Mouse (Mus musculus) embryonic facial prominence, embryonic 11.5 days (tissue): Measurements from ENCODE around the gene Cacna1s. TPM values are rescaled to one million over a fixed set of nuclear protein-coding genes. Genes with fewer than 3 reads are reported as not detected.

ENCODE experiments used
- ATAC-seq: fragments of 200-750 bp; cut with Nextera tagmentation; replicated peaks from 2 replicates; pipeline ENCODE4 v1.8.0; 2017; ENCODE audit warnings: low read depth; ENCODE audit not compliant: insufficient number of reproducible peaks, low FRiP score, low TSS enrichment
- DNase-seq: peaks from one replicate; pipeline ENCODE4 v3.0.0-alpha.2; 2015; ENCODE audit warnings: low spot score
- H3K27ac ChIP-seq: fragments of 300-500 bp; sonication (generic); replicated peaks from 2 replicates; pipeline ENCODE4 v1.5.1; 2014; ENCODE audit warnings: mild to moderate bottlenecking, low read depth, low read length, control low read depth
- H3K27me3 ChIP-seq: fragments of 300-500 bp; sonication (generic); 2 replicates; pipeline ENCODE4 v1.6.1; 2014; ENCODE audit warnings: mild to moderate bottlenecking, low read length, moderate library complexity, mixed read lengths; ENCODE audit not compliant: control insufficient read depth, insufficient read depth
- H3K36me3 ChIP-seq: fragments of 300-500 bp; sonication (generic); replicated peaks from 2 replicates; pipeline ENCODE4 v1.6.1; 2014; ENCODE audit warnings: low read depth, mild to moderate bottlenecking, low read length, moderate library complexity, mixed read lengths; ENCODE audit not compliant: control insufficient read depth, insufficient read depth
- H3K4me1 ChIP-seq: fragments of 300-500 bp; sonication (generic); 2 replicates; pipeline ENCODE4 v1.6.1; 2014; ENCODE audit warnings: low read length, mixed read lengths; ENCODE audit not compliant: control insufficient read depth, insufficient read depth
- H3K4me2 ChIP-seq: fragments of 300-500 bp; sonication (generic); 2 replicates; pipeline ENCODE4 v1.6.1; 2014; ENCODE audit warnings: low read depth, mild to moderate bottlenecking, control low read depth, low read length, moderate library complexity
- H3K4me3 ChIP-seq: fragments of 300-500 bp; sonication (generic); 2 replicates; pipeline ENCODE4 v1.5.1; 2014; ENCODE audit warnings: low read depth, low read length, control low read depth
- H3K9ac ChIP-seq: fragments of 300-500 bp; sonication (generic); replicated peaks from 2 replicates; pipeline ENCODE4 v1.6.1; 2014; ENCODE audit warnings: mild to moderate bottlenecking, control low read depth, low read length
- H3K9me3 ChIP-seq: fragments of 300-500 bp; sonication (generic); replicated peaks from 2 replicates; pipeline ENCODE4 v1.6.1; 2016; ENCODE audit warnings: mild to moderate bottlenecking, low read length, inconsistent platforms, mixed read lengths; ENCODE audit not compliant: control insufficient read depth
- WGBS: fragments of 180-500 bp; shearing (Covaris S2); extraction: QIAGEN DNeasy Blood & Tissue Kit; methylation state at CpG from one replicate; pipeline ENCODE4 v1.1.7; 2014; 5-methylcytosine and 5-hydroxymethylcytosine counted together
- polyA plus RNA-seq: library from polyadenylated mRNA; unstranded; fragments of >200 nt; fragmentation: Nextera tagmentation; extraction: Ambion mirVana; gene quantifications from 2 replicates; pipeline ENCODE4 v1.2.1, GENCODE M21; 2014

The Cacna1s gene
- polyA plus RNA-seq, 1 experiment from 2014 or later: 0.10 TPM

DNA sequence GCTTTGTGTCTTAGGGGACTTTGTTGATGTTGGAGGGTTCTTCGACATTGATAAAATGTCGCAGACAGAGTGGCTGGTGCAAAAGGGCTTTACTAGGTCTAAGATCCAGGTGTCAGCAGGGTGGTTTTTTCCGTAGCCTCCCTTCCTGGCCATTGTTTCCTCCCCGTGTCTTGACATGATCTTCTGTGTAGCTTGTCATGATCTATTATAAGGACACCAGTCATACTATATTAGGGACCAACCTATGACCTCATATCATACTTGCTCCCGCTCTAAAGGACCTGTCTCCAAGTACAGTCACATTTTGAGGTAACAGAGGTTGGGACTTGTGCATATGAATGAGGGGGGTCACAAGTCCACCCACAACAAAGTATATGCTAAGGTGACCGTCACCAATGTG, 108.4 kb downstream of the Cacna1s start:
- Histone ChIP-seq H3K9me3 (no peaks in the 10 kb centered on the region), H3K9ac (no peak overlapping the region), H3K27ac (no peak overlapping the region), H3K27me3 (no peaks in the 10 kb centered on the region), H3K4me2 (no peak overlapping the region), H3K4me3 (no peak overlapping the region), H3K4me1 (no peaks in the 10 kb centered on the region), H3K36me3 (peaks cover under 1% of the 10 kb centered on the region; the same call in 1 of the 2 replicates)
- WGBS: 92% methylated on average over 6 of the region's 6 CpGs
- ATAC-seq (no peak), DNase-seq (no peak)

- Histone ChIP-seq H3K27me3 (no peaks in the 10 kb centered on the region), H3K4me3 (no peak overlapping the region), H3K27ac (no peak overlapping the region), H3K9me3 (no peaks in the 10 kb centered on the region), H3K4me2 (no peak overlapping the region), H3K36me3 (no peaks in the 10 kb centered on the region; the same call in 1 of the 2 replicates), H3K4me1 (no peaks in the 10 kb centered on the region), H3K9ac (no peak overlapping the region)
- no peak for ATAC-seq
- DNase-seq: no peak
- 91% methylated on average over 7 of the region's 7 CpGs for WGBS
These were observed 108.9 kb downstream of the Cacna1s start for GRCm38 (mm10) chr1:136161333-136161921.

DNA sequence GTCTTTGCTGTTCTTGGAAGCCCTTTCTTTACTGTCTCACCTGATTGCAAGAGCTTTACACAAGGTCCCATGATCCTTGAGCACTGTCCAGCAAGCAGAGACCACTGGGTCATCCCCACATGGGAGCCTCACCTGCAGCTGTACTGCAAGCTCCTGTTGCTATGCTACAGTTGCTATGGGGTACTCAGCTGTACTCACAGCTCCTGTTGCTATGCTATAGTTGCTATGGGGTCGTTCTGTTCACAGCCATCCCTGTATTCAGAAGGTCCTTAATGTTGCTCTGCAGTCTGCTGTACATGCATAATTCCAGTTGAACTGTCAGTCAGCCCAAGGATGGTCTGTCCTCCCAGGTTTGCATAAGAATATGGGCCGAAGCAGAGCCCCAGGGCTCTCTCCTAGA, 112.9 kb downstream of the Cacna1s start:
- no peak overlapping the region for H3K4me3 ChIP-seq
- no peaks in the 10 kb centered on the region for H3K9me3 ChIP-seq
- no peaks in the 10 kb centered on the region; the same call in 1 of the 2 replicates for H3K36me3 ChIP-seq
- H3K27me3 ChIP-seq: no peaks in the 10 kb centered on the region
- H3K9ac ChIP-seq: no peak overlapping the region
- H3K27ac ChIP-seq: no peak overlapping the region
- WGBS: 70% methylated on average over 2 of the region's 2 CpGs
- no peak overlapping the region for H3K4me2 ChIP-seq
- ATAC-seq (no peak), DNase-seq (no peak)
- H3K4me1 ChIP-seq: no peaks in the 10 kb centered on the region

DNA sequence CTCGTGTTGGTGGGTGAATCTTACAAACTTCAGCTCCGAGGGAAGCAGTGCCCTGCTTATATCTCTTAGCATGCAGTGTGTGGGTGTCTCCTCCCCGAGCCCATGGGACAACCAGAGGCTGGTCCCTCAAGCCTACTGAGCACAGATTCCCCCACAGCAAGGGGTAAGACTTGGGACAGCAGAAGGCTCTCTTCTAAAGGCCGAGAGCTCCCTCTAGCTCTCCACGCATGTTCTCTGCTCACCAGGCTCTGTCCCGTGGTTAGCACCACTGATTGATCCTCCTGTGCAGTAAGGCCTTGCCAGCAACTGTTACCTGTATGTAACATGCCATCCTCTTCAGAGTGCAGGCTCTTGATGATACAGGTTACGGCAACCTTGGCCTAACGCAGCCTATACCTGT, 115.1 kb downstream of the Cacna1s start:
- Histone ChIP-seq H3K4me2 (no peak overlapping the region), H3K9me3 (no peaks in the 10 kb centered on the region), H3K27ac (no peak overlapping the region), H3K27me3 (no peaks in the 10 kb centered on the region), H3K4me3 (no peak overlapping the region), H3K36me3 (no peaks in the 10 kb centered on the region), H3K9ac (no peak overlapping the region), H3K4me1 (no peaks in the 10 kb centered on the region)
- WGBS: 74% methylated on average over 8 of the region's 8 CpGs
- ATAC-seq (no peak), DNase-seq (no peak)

Other genes starting within 250 kb of the Cacna1s start
- 3.7 and 4.2 TPM in 2 replicates for gene Lad1, start 234.2 kb upstream of the Cacna1s start, polyA plus RNA-seq
- gene Tnnt2, start 216.4 kb upstream of the Cacna1s start, polyA plus RNA-seq: 4.0 and 14.1 TPM in 2 replicates
- 0.43 and 0.59 TPM in 2 replicates for gene Pkp1, start 133.5 kb upstream of the Cacna1s start, polyA plus RNA-seq
- gene Igfn1, start 46.4 kb upstream of the Cacna1s start, polyA plus RNA-seq: not detected in 2 replicates
- gene Tmem9, start 44.6 kb upstream of the Cacna1s start, polyA plus RNA-seq: 73.4 and 74.4 TPM in 2 replicates
- gene Ascl5, start 1.9 kb upstream of the Cacna1s start, polyA plus RNA-seq: 0.42 TPM in 1 of 2 replicates, not detected in the other
- gene Kif21b, start 78.6 kb downstream of the Cacna1s start, polyA plus RNA-seq: 6.9 and 8.0 TPM in 2 replicates
- gene Mroh3, start 160.1 kb downstream of the Cacna1s start, polyA plus RNA-seq: 0.54 TPM in 1 of 2 replicates, not detected in the other
- gene Inava, start 181.5 kb downstream of the Cacna1s start, polyA plus RNA-seq: 15.7 and 20.4 TPM in 2 replicates
- gene Gpr25, start 208.1 kb downstream of the Cacna1s start, polyA plus RNA-seq: not detected in 2 replicates